Mouse (Mus musculus) forebrain, postnatal 0 days (tissue): ENCODE measurements at regions not wholly inside any gene's neighbourhood (a gene's known extent, or its start where the extent isn't known, plus 50 kb on each side); places are given as distances from the start of the nearest gene placed in this dataset.

Experiments
- ATAC-seq: fragments of 200-750 bp; cut with Nextera tagmentation; 2 replicates; pipeline ENCODE4 v1.8.0; 2017; ENCODE audit warnings: mild to moderate bottlenecking, moderate library complexity
- DNase-seq: peaks from one replicate; pipeline ENCODE4 v3.0.0-alpha.2; 2015
- H3K27ac ChIP-seq: fragments of 300-500 bp; sonication (generic); 2 replicates; pipeline ENCODE4 v1.5.1; 2014; ENCODE audit warnings: low read depth, mild to moderate bottlenecking, antibody characterized with exemption, low read length, moderate library complexity, mixed read lengths
- H3K27me3 ChIP-seq: fragments of 300-500 bp; sonication (generic); 2 replicates; pipeline ENCODE4 v1.6.1; 2014; ENCODE audit warnings: mild to moderate bottlenecking, low read length, mixed read lengths; ENCODE audit not compliant: insufficient read depth
- H3K36me3 ChIP-seq: fragments of 300-500 bp; sonication (generic); 2 replicates; pipeline ENCODE4 v1.6.1; 2014; ENCODE audit warnings: mild to moderate bottlenecking, moderate library complexity; ENCODE audit not compliant: insufficient read depth
- H3K4me1 ChIP-seq: fragments of 300-500 bp; sonication (generic); 2 replicates; pipeline ENCODE4 v1.6.1; 2014; ENCODE audit warnings: antibody characterized with exemption; ENCODE audit not compliant: insufficient read depth
- H3K4me2 ChIP-seq: fragments of 300-500 bp; sonication (generic); 2 replicates; pipeline ENCODE4 v1.6.1; 2014; ENCODE audit warnings: low read depth, mild to moderate bottlenecking, moderate library complexity
- H3K4me3 ChIP-seq: fragments of 300-500 bp; sonication (generic); 2 replicates; pipeline ENCODE4 v1.5.1; 2014; ENCODE audit warnings: low read depth, low read length, mixed read lengths
- H3K9ac ChIP-seq: fragments of 300-500 bp; sonication (generic); 2 replicates; pipeline ENCODE4 v1.6.1; 2014; ENCODE audit warnings: mild to moderate bottlenecking
- H3K9me3 ChIP-seq: fragments of 300-500 bp; sonication (generic); 2 replicates; pipeline ENCODE4 v1.6.1; 2016; ENCODE audit warnings: low read length
- CTCF ChIP-seq: sonication (generic); IDR thresholded peaks from 2 replicates; pipeline ENCODE4 v1.5.1; 2016; ENCODE audit warnings: antibody characterized with exemption, control low read depth, low read depth
- WGBS: fragments of 180-500 bp; shearing (Covaris S2); extraction: QIAGEN DNeasy Blood & Tissue Kit; methylation state at CpG from one replicate; pipeline ENCODE4 v1.1.7; 2014; 5-methylcytosine and 5-hydroxymethylcytosine counted together

DNA sequence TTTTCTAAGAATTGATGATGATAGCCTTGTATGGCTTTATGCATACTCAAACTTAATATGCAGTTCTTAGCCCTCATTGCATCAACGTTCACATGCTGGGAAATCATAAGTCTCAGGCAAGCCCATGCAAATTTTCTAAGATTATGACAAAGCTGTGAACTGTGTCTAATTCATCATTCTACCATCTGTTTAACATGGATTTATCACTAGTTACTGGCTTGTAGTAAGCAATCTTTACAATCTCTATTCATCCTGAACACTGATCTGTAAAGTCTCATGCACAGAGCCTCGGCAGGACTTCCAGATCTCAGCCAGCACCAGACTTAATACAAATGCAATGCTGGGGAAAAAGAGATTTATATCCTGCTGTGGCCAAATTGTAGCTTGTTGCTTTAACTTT lies 6702.1 kb downstream of the 9330182O14Rik start:
- Histone ChIP-seq H3K27me3 (no peaks in the 10 kb centered on the region), H3K9ac (no peak overlapping the region), H3K9me3 (no peaks in the 10 kb centered on the region), H3K4me1 (no peaks in the 10 kb centered on the region), H3K36me3 (no peaks in the 10 kb centered on the region), H3K27ac (no peak overlapping the region), H3K4me3 (no peak overlapping the region), H3K4me2 (no peak overlapping the region)
- WGBS, result 47% methylated on average over 2 of the region's 2 CpGs
- TF ChIP-seq CTCF, result no peak
- peak; percentile 59 for ATAC-seq
- DNase-seq, result peak; percentile 3

DNA sequence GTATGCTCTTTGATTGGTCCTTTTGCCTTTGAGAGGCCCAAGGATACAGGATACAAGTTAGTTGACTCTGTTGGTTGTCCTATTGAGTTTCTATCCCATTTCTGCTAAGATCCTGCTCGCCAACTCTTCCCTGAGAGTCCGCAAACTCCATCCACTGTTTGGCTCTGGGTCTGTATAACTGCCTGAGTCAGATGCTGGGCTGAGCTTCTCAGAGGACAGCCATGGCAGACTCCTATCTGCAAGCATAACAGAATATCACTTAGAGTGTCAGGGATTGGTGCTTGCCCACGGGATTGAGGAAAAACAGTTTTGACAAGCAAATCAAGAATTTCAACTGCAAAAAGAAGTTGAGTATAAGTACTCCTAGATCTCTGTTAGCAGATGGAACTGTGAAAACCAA lies 6703.9 kb downstream of the 9330182O14Rik start:
- no peak overlapping the region for H3K4me3 ChIP-seq
- 80% methylated on average over 3 of the region's 3 CpGs for WGBS
- no peaks in the 10 kb centered on the region for H3K36me3 ChIP-seq
- peak; percentile 13 for DNase-seq
- no peaks in the 10 kb centered on the region for H3K4me1 ChIP-seq
- no peaks in the 10 kb centered on the region for H3K9me3 ChIP-seq
- TF ChIP-seq CTCF, result no peak
- no peak overlapping the region for H3K9ac ChIP-seq
- no peak overlapping the region for H3K27ac ChIP-seq
- no peak overlapping the region for H3K4me2 ChIP-seq
- peak; percentile 90 for ATAC-seq
- no peaks in the 10 kb centered on the region for H3K27me3 ChIP-seq

DNA sequence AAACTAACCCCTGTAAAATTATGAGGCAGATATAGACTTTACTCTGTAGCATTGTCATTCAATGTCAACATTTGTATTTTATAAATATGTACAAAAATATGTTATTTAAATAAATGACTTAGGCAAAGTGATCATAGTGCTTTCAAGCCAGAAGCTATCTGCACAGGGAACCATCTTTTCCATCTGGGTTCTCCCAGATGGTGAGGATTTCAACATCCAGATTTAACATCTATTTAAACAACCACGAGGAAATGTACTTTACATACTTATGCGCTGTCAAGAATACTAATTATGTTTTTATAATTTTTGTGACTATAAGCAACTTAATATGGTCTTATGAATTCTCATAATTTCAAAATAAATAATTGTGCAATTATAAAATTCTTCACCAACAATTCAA lies 6715.4 kb downstream of the 9330182O14Rik start:
- H3K4me3 ChIP-seq, result no peak overlapping the region
- H3K27ac ChIP-seq, result no peak overlapping the region
- H3K4me2 ChIP-seq, result no peak overlapping the region
- H3K9ac ChIP-seq, result no peak overlapping the region
- TF ChIP-seq CTCF, result no peak
- 63% methylated on average over 2 of the region's 2 CpGs for WGBS
- H3K9me3 ChIP-seq, result no peaks in the 10 kb centered on the region
- H3K27me3 ChIP-seq, result no peaks in the 10 kb centered on the region
- ATAC-seq (peak; percentile 67; the same call in 1 of the 2 replicates), DNase-seq (peak; percentile 24)
- no peaks in the 10 kb centered on the region for H3K36me3 ChIP-seq
- no peaks in the 10 kb centered on the region for H3K4me1 ChIP-seq
